Mouse (Mus musculus) liver, postnatal 0 days (tissue): ENCODE measurements at regions not wholly inside any gene's neighbourhood (a gene's known extent, or its start where the extent isn't known, plus 50 kb on each side); places are given as distances from the start of the nearest gene placed in this dataset.

ENCODE experiments used
- ATAC-seq: fragments of 200-750 bp; cut with Nextera tagmentation; 2 replicates; pipeline ENCODE4 v1.8.0; 2017; ENCODE audit warnings: mild to moderate bottlenecking, moderate library complexity
- DNase-seq: peaks from one replicate; pipeline ENCODE4 v3.0.0-alpha.2; 2016
- H3K27ac ChIP-seq: fragments of 300-500 bp; sonication (generic); 2 replicates; pipeline ENCODE4 v1.5.1; 2014; ENCODE audit warnings: antibody characterized with exemption, moderate library complexity, mild to moderate bottlenecking, low read depth
- H3K27me3 ChIP-seq: fragments of 300-500 bp; sonication (generic); 2 replicates; pipeline ENCODE4 v1.6.1; 2014; ENCODE audit warnings: low read length, control low read depth, mixed read lengths; ENCODE audit not compliant: insufficient read depth
- H3K36me3 ChIP-seq: fragments of 300-500 bp; sonication (generic); replicated peaks from 2 replicates; pipeline ENCODE4 v1.6.1; 2014; ENCODE audit warnings: mild to moderate bottlenecking, control low read depth, low read length, moderate library complexity, mixed read lengths; ENCODE audit not compliant: insufficient read depth
- H3K4me1 ChIP-seq: fragments of 300-500 bp; sonication (generic); 2 replicates; pipeline ENCODE4 v1.6.1; 2014; ENCODE audit warnings: antibody characterized with exemption, mild to moderate bottlenecking, control low read depth; ENCODE audit not compliant: insufficient read depth
- H3K4me2 ChIP-seq: fragments of 300-500 bp; sonication (generic); 2 replicates; pipeline ENCODE4 v1.6.1; 2014; ENCODE audit warnings: low read depth, mild to moderate bottlenecking, low read length, moderate library complexity, mixed read lengths
- H3K4me3 ChIP-seq: fragments of 300-500 bp; sonication (generic); 2 replicates; pipeline ENCODE4 v1.5.1; 2014; ENCODE audit warnings: low read depth, low read length
- H3K9ac ChIP-seq: fragments of 300-500 bp; sonication (generic); replicated peaks from 2 replicates; pipeline ENCODE4 v1.6.1; 2014; ENCODE audit warnings: mild to moderate bottlenecking, moderate library complexity
- H3K9me3 ChIP-seq: fragments of 300-500 bp; sonication (generic); 2 replicates; pipeline ENCODE4 v1.6.1; 2016; ENCODE audit warnings: mild to moderate bottlenecking, control low read depth, low read length, mixed read lengths
- CTCF ChIP-seq: sonication (generic); IDR thresholded peaks from 2 replicates; pipeline ENCODE4 v1.5.1; 2016; ENCODE audit warnings: antibody characterized with exemption, low read depth
- EP300 ChIP-seq: IDR thresholded peaks from 2 replicates; pipeline ENCODE4 v1.6.1; 2016; ENCODE audit warnings: antibody characterized with exemption, low read depth, mild to moderate bottlenecking
- WGBS: fragments of 180-500 bp; shearing (Covaris S2); extraction: QIAGEN DNeasy Blood & Tissue Kit; methylation state at CpG from one replicate; pipeline ENCODE4 v1.1.7; 2014; ENCODE audit not compliant: insufficient replicate concordance; 5-methylcytosine and 5-hydroxymethylcytosine counted together

DNA sequence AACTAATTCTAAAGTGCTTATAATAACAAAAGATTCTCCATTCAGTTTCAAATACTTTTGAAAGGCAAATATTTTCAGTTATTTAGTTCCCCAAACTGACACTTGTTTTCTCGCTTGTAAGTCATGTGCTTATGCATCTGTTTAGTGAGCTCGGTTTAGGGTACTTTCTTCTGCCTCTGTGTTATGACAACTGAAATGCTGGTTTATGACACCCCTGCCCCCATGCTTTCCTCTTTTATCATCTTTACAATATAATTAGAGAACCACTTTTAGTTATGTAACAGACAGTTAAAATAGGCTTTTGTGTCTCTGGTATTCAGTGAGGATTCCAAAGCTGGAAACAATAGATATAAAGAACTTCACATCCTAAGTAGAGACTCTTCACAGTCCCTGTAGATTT lies 733.8 kb downstream of the 4930447A16Rik start:
- Histone ChIP-seq H3K4me2 (no peak overlapping the region), H3K36me3 (no peaks in the 10 kb centered on the region), H3K9ac (no peak overlapping the region), H3K27ac (no peak overlapping the region), H3K4me1 (no peaks in the 10 kb centered on the region), H3K27me3 (no peaks in the 10 kb centered on the region), H3K4me3 (no peak overlapping the region), H3K9me3 (no peaks in the 10 kb centered on the region)
- no peak for ATAC-seq
- TF ChIP-seq EP300 (no peak), CTCF (no peak)
- DNase-seq, result no peak
- 67% methylated on average over 2 of the region's 2 CpGs for WGBS

DNA sequence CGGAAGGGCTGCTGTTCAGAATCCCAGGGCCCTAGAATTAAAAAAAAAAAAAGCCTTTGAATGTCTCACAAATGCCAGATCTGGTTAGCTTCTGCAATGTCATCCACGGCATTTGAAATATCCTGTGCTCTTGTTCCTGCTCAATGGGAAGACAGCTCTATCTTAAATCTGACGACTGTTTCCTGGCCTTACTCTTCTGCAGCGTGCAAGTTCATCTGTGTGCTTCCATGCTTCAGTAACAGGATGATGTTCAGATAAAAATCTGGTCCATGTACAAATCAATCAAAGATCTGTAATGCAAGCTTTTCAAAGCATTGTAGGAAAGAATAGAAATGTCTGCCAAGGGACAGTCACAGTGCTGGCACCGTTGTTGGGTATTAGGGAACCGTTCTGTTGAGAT lies 738.4 kb downstream of the 4930447A16Rik start:
- WGBS, result 48% methylated on average over 6 of the region's 6 CpGs
- no peak overlapping the region for H3K27ac ChIP-seq
- no peak for ATAC-seq
- H3K9me3 ChIP-seq, result no peaks in the 10 kb centered on the region
- H3K36me3 ChIP-seq, result no peaks in the 10 kb centered on the region
- no peaks in the 10 kb centered on the region for H3K4me1 ChIP-seq
- H3K4me2 ChIP-seq, result no peak overlapping the region
- TF ChIP-seq EP300 (no peak), CTCF (no peak)
- H3K4me3 ChIP-seq, result no peak overlapping the region
- H3K27me3 ChIP-seq, result no peaks in the 10 kb centered on the region
- DNase-seq, result no peak
- no peak overlapping the region for H3K9ac ChIP-seq

DNA sequence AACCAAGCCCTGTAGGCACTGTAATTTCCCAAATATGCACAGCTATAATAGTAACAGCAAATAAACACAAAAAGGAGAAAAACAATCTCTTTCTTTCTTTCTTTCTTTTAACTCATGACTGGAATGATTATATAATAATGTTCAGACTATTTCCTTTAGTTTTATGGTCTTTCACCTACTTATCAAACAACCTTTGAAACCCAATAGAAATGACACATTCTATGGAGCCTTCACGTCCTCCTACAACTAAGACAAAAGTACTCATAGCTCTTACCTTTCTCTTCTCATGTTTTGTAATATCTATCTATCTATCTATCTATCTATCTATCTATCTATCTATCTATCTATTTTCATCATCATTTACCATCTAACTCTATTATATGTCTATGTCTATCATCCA lies 739.5 kb downstream of the 4930447A16Rik start:
- H3K9me3 ChIP-seq, result no peaks in the 10 kb centered on the region
- H3K9ac ChIP-seq, result no peak overlapping the region
- TF ChIP-seq CTCF (no peak), EP300 (no peak)
- no peak for ATAC-seq
- DNase-seq, result no peak
- WGBS, result 79% methylated on average over 1 of the region's 1 CpGs
- H3K27me3 ChIP-seq, result no peaks in the 10 kb centered on the region
- H3K27ac ChIP-seq, result no peak overlapping the region
- H3K4me2 ChIP-seq, result no peak overlapping the region
- no peaks in the 10 kb centered on the region for H3K36me3 ChIP-seq
- no peaks in the 10 kb centered on the region for H3K4me1 ChIP-seq
- no peak overlapping the region for H3K4me3 ChIP-seq

DNA sequence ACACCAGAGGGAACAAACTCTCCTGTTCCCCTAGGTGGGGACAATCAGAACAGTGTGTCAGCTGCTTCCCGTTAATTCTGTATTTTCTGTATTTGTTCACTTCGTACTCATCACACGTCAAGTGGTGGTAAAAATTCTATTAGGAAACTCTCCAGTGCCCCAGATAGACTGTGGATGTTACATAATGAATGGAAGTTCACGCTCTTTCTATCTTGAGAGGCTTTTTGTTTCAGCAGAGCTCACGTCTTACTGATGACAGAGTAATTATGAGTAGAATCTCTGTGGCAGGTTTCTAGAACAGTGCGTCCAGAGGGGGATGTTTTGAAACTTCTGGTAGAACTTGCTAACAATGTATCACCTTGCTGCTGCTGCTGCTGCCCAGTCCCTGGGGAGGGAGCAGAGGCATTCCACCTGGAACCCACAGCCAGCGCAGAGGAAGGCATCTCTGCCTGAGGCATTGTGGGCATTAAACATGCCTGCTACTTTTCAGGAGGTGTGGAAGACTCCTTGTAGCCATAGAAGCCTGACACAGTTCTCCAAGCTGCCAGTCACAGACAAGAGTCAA lies 740.6 kb downstream of the 4930447A16Rik start:
- DNase-seq, result no peak
- no peak overlapping the region for H3K9ac ChIP-seq
- no peaks in the 10 kb centered on the region for H3K36me3 ChIP-seq
- WGBS, result 74% methylated on average over 7 of the region's 7 CpGs
- no peak overlapping the region for H3K27ac ChIP-seq
- no peak overlapping the region for H3K4me3 ChIP-seq
- H3K27me3 ChIP-seq, result no peaks in the 10 kb centered on the region
- no peaks in the 10 kb centered on the region for H3K4me1 ChIP-seq
- no peaks in the 10 kb centered on the region for H3K9me3 ChIP-seq
- no peak overlapping the region for H3K4me2 ChIP-seq
- TF ChIP-seq EP300, result no peak
- TF ChIP-seq CTCF, result no peak
- no peak for ATAC-seq

DNA sequence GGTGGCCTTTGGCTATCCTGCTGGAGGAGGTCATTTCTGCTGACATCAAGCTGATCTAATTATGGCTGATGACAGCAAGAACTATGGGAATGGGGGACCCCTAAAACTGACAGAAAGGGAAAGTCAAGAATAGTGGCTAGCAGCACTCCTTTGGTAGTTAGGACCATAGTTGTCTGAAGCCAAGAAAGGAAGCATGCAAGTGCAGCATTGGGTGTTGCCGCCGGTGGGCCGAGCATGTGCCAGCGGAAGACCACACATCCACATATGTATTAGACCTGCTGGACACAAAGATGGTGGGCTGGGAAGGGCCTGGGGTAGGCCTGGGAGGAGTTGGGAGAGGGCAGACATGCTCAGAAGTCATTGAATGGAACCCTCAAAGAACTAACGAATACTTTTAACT lies 741.1 kb downstream of the 4930447A16Rik start:
- Histone ChIP-seq H3K27ac (no peak overlapping the region), H3K4me2 (no peak overlapping the region), H3K9me3 (no peaks in the 10 kb centered on the region), H3K4me1 (no peaks in the 10 kb centered on the region), H3K9ac (no peak overlapping the region), H3K27me3 (no peaks in the 10 kb centered on the region), H3K36me3 (no peaks in the 10 kb centered on the region), H3K4me3 (no peak overlapping the region)
- 82% methylated on average over 5 of the region's 5 CpGs for WGBS
- DNase-seq (no peak), ATAC-seq (no peak)
- TF ChIP-seq CTCF (no peak), EP300 (no peak)

DNA sequence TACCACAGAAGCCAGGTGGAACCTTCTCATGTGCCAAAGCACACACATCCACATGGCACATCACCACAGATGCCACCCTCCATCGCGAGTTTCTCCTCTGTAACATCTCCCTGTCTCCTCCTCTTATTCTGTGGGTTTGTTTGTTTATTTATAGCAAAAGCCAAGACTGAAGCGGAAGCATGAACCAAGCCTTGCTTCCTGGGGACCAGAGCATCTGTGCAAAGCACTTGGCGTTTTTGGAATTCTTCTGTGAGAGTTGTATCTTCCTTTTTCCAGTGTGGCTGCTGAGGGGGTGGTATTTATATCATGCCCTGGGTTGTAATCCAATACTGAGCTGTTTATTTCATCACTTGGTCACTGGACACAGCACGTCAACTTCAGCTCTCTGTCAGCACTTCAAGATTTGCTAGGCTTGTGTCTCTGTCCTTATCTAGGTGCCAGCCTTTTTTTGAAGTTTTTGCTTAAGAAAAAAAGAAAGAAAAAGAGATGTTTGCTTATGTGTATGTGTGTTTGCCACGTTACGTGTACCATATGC lies 742.3 kb downstream of the 4930447A16Rik start:
- Histone ChIP-seq H3K27me3 (no peaks in the 10 kb centered on the region), H3K9me3 (no peaks in the 10 kb centered on the region), H3K4me2 (no peak overlapping the region), H3K4me1 (no peaks in the 10 kb centered on the region), H3K36me3 (no peaks in the 10 kb centered on the region), H3K27ac (no peak overlapping the region), H3K4me3 (no peak overlapping the region), H3K9ac (no peak overlapping the region)
- ATAC-seq (no peak), DNase-seq (no peak)
- TF ChIP-seq CTCF, result no peak
- TF ChIP-seq EP300, result no peak
- WGBS, result 65% methylated on average over 7 of the region's 7 CpGs

DNA sequence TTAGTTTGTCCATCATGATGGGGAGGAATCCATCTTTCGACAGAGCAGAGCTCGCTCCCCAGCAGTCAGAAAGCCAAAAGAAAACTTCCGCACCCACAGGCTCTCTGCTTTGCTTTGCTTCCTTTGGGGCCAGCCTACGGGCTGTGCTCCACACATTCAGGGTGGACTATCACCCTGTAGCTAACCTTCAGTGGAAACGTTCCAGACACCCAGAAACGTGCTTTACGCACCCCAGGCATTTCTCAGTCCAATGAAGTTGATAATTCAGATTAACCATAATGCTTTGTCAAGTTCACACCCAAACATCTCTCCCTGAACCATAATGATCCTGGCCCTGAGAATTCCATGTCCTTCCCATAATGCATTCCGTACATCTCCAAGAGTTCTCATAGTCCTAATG lies 743.8 kb downstream of the 4930447A16Rik start:
- Histone ChIP-seq H3K9ac (no peak overlapping the region), H3K27ac (no peak overlapping the region), H3K4me1 (no peaks in the 10 kb centered on the region), H3K36me3 (no peaks in the 10 kb centered on the region), H3K4me3 (no peak overlapping the region), H3K9me3 (no peaks in the 10 kb centered on the region), H3K4me2 (no peak overlapping the region), H3K27me3 (no peaks in the 10 kb centered on the region)
- TF ChIP-seq CTCF (no peak), EP300 (no peak)
- DNase-seq (no peak), ATAC-seq (no peak)
- 73% methylated on average over 8 of the region's 8 CpGs for WGBS
